Mouse (Mus musculus) monocyte, adult 2 months (primary cell): Measurements from ENCODE around the gene Rasl12.

Source experiments
- DNase-seq, 2 experiments: peaks; one replicate each; pipeline ENCODE4 v3.0.0; 2022; ENCODE audit warnings: low spot score in 2 of 2, low read depth in 1 of 2

The Rasl12 gene

GRCm38 (mm10) chr9:65392638-65393364 is 5.5 kb upstream of the Rasl12 start:
- DNase-seq: no peak

GRCm38 (mm10) chr9:65393606-65394005 is 4.7 kb upstream of the Rasl12 start:
- DNase-seq: no peak

GRCm38 (mm10) chr9:65394360-65394759 is 3.9 kb upstream of the Rasl12 start:
- DNase-seq: no peak

- no peak for DNase-seq
These were observed 1.6 kb downstream of the Rasl12 start for GRCm38 (mm10) chr9:65399934-65400333.

- no peak for DNase-seq
These were observed 6.3 kb downstream of the Rasl12 start for GRCm38 (mm10) chr9:65404331-65405183.

GRCm38 (mm10) chr9:65405184-65405449 is 6.8 kb downstream of the Rasl12 start:
- DNase-seq: no peak

GRCm38 (mm10) chr9:65407327-65407726 is 9.0 kb downstream of the Rasl12 start:
- DNase-seq: no peak

- no peak for DNase-seq
These were observed 9.6 kb downstream of the Rasl12 start for GRCm38 (mm10) chr9:65407861-65408260.

- no peak for DNase-seq
These were observed 10.6 kb downstream of the Rasl12 start for GRCm38 (mm10) chr9:65408871-65409295.

GRCm38 (mm10) chr9:65410378-65410777 is 12.1 kb downstream of the Rasl12 start:
- no peak for DNase-seq

- no peak for DNase-seq
These were observed 13.0 kb downstream of the Rasl12 start for GRCm38 (mm10) chr9:65411326-65411725.

GRCm38 (mm10) chr9:65417738-65418137 is 19.4 kb downstream of the Rasl12 start:
- no peak for DNase-seq

GRCm38 (mm10) chr9:65419633-65420032 is 21.3 kb downstream of the Rasl12 start:
- DNase-seq: no peak

GRCm38 (mm10) chr9:65422760-65423501 is 24.6 kb downstream of the Rasl12 start, which contains the start of gene Slc51b:
Gene Slc51b, minus strand, starts transcription at chr9:65422955.
- no peak for DNase-seq

- DNase-seq: no peak
These were observed 26.1 kb downstream of the Rasl12 start for GRCm38 (mm10) chr9:65424393-65424792.

GRCm38 (mm10) chr9:65427511-65427910 is 29.2 kb downstream of the Rasl12 start:
- no peak for DNase-seq

GRCm38 (mm10) chr9:65428003-65428402 is 29.7 kb downstream of the Rasl12 start:
- no peak for DNase-seq

GRCm38 (mm10) chr9:65430401-65430800 is 32.1 kb downstream of the Rasl12 start:
- no peak for DNase-seq

- no peak for DNase-seq
These were observed 32.6 kb downstream of the Rasl12 start for GRCm38 (mm10) chr9:65430921-65431320.

- peak; percentile 37 to 66 for DNase-seq
These were observed 33.9 kb downstream of the Rasl12 start for GRCm38 (mm10) chr9:65432236-65432635.

GRCm38 (mm10) chr9:65434140-65434539 is 35.8 kb downstream of the Rasl12 start:
- DNase-seq: peak; percentile 29 to 44

- no peak for DNase-seq
These were observed 36.9 kb downstream of the Rasl12 start for GRCm38 (mm10) chr9:65435211-65435610.
